Mouse (Mus musculus) midbrain, embryonic 11.5 days (tissue): ENCODE results near the gene Cpt2. TPM values are rescaled to one million over a fixed set of nuclear protein-coding genes. Genes with fewer than 3 reads are reported as not detected.
A peak's percentile ranks its signal among the peaks of the same experiment; 100 is the strongest.

Source experiments
- ATAC-seq: fragments of 200-750 bp; cut with Nextera tagmentation; 2 replicates; pipeline ENCODE4 v1.8.0; 2017; ENCODE audit warnings: moderate TSS enrichment, moderate library complexity; ENCODE audit not compliant: low FRiP score
- DNase-seq: peaks from one replicate; pipeline ENCODE4 v3.0.0; 2015; ENCODE audit warnings: low spot score; ENCODE audit errors: missing footprints
- H3K27ac ChIP-seq: fragments of 300-500 bp; sonication (generic); 2 replicates; pipeline ENCODE4 v1.5.1; 2014; ENCODE audit warnings: low read depth, low read length
- H3K27me3 ChIP-seq: fragments of 300-500 bp; sonication (generic); 2 replicates; pipeline ENCODE4 v1.6.1; 2014; ENCODE audit warnings: mild to moderate bottlenecking, low read length, moderate library complexity, mixed read lengths; ENCODE audit not compliant: control insufficient read depth, insufficient read depth
- H3K36me3 ChIP-seq: fragments of 300-500 bp; sonication (generic); 2 replicates; pipeline ENCODE4 v1.6.1; 2014; ENCODE audit warnings: mild to moderate bottlenecking, low read length, moderate library complexity, mixed read lengths; ENCODE audit not compliant: control insufficient read depth, insufficient read depth
- H3K4me1 ChIP-seq: fragments of 300-500 bp; sonication (generic); 2 replicates; pipeline ENCODE4 v1.6.1; 2014; ENCODE audit warnings: low read length; ENCODE audit not compliant: control insufficient read depth, insufficient read depth
- H3K4me2 ChIP-seq: fragments of 300-500 bp; sonication (generic); 2 replicates; pipeline ENCODE4 v1.6.1; 2014; ENCODE audit warnings: mild to moderate bottlenecking, moderate library complexity
- H3K4me3 ChIP-seq: fragments of 300-500 bp; sonication (generic); 2 replicates; pipeline ENCODE4 v1.5.1; 2014; ENCODE audit warnings: low read depth, low read length
- H3K9ac ChIP-seq: fragments of 300-500 bp; sonication (generic); 2 replicates; pipeline ENCODE4 v1.6.1; 2014; ENCODE audit warnings: low read length
- H3K9me3 ChIP-seq: fragments of 300-500 bp; sonication (generic); 2 replicates; pipeline ENCODE4 v1.6.1; 2016; ENCODE audit warnings: low read length; ENCODE audit not compliant: control insufficient read depth
- WGBS: fragments of 180-500 bp; shearing (Covaris S2); extraction: QIAGEN DNeasy Blood & Tissue Kit; methylation state at CpG from one replicate; pipeline ENCODE4 v1.1.7; 2014; 5-methylcytosine and 5-hydroxymethylcytosine counted together
- polyA plus RNA-seq: library from polyadenylated mRNA; unstranded; fragments of >200 nt; fragmentation: Nextera tagmentation; extraction: Ambion mirVana; gene quantifications from 2 replicates; pipeline ENCODE4 v1.2.1, GENCODE M21; 2014

Gene Cpt2
- 34.2 and 35.5 TPM in 2 replicates for polyA plus RNA-seq

- peak within 1 kb of the TSS; percentile 74 for H3K4me3 ChIP-seq
- no peaks in the 10 kb centered on the region for H3K27me3 ChIP-seq
- H3K9ac ChIP-seq: peak within 1 kb of the TSS; percentile 88
- H3K9me3 ChIP-seq: no peaks in the 10 kb centered on the region
- peak; percentile 98 for ATAC-seq
- no peaks in the 10 kb centered on the region for H3K36me3 ChIP-seq
- peak within 1 kb of the TSS; percentile 25; the same call in 1 of the 2 replicates for H3K27ac ChIP-seq
- WGBS: 2% methylated on average over 38 of the region's 38 CpGs
- peak; percentile 100 for DNase-seq
- peaks cover 13% of the 10 kb centered on the region for H3K4me1 ChIP-seq
- H3K4me2 ChIP-seq: peak within 1 kb of the TSS; percentile 88
Measured at GRCm38 (mm10) chr4:107923145-107923802, at the start of gene Cpt2. Gene Cpt2, minus strand, starts transcription at chr4:107923610.

- WGBS: 96% methylated on average over 1 of the region's 1 CpGs
- Histone ChIP-seq H3K4me3 (no peak overlapping the region), H3K27ac (no peak overlapping the region), H3K36me3 (no peaks in the 10 kb centered on the region), H3K9ac (no peak overlapping the region), H3K4me2 (no peak overlapping the region), H3K9me3 (no peaks in the 10 kb centered on the region), H3K27me3 (no peaks in the 10 kb centered on the region), H3K4me1 (no peaks in the 10 kb centered on the region; the same call in 1 of the 2 replicates)
- ATAC-seq: no peak
- DNase-seq: no peak
Measured at GRCm38 (mm10) chr4:107971162-107971561, 47.8 kb upstream of the Cpt2 start.

GRCm38 (mm10) chr4:107969781-107970180 is 46.4 kb upstream of the Cpt2 start:
- ATAC-seq (no peak), DNase-seq (no peak)
- Histone ChIP-seq H3K4me1 (no peaks in the 10 kb centered on the region; the same call in 1 of the 2 replicates), H3K9me3 (no peaks in the 10 kb centered on the region), H3K4me2 (no peak overlapping the region), H3K9ac (no peak overlapping the region), H3K27ac (no peak overlapping the region), H3K27me3 (no peaks in the 10 kb centered on the region), H3K4me3 (no peak overlapping the region), H3K36me3 (no peaks in the 10 kb centered on the region)

- Histone ChIP-seq H3K9ac (no peak within 1 kb of the TSS), H3K9me3 (no peaks in the 10 kb centered on the region), H3K27me3 (no peaks in the 10 kb centered on the region), H3K4me1 (no peaks in the 10 kb centered on the region; the same call in 1 of the 2 replicates), H3K36me3 (no peaks in the 10 kb centered on the region), H3K4me2 (no peak within 1 kb of the TSS), H3K4me3 (no peak within 1 kb of the TSS), H3K27ac (no peak within 1 kb of the TSS)
- DNase-seq: no peak
- WGBS: 83% methylated on average over 16 of the region's 16 CpGs
- no peak for ATAC-seq
Measured at GRCm38 (mm10) chr4:107967966-107968682, 44.7 kb upstream of the Cpt2 start, which contains the start of gene Slc1a7. Gene Slc1a7, plus strand, starts transcription at chr4:107968332.

- no peak for DNase-seq
- Histone ChIP-seq H3K4me3 (no peak overlapping the region), H3K4me2 (no peak overlapping the region), H3K9ac (no peak overlapping the region), H3K9me3 (no peaks in the 10 kb centered on the region), H3K27me3 (no peaks in the 10 kb centered on the region), H3K4me1 (no peaks in the 10 kb centered on the region; the same call in 1 of the 2 replicates), H3K36me3 (no peaks in the 10 kb centered on the region), H3K27ac (no peak overlapping the region)
- WGBS: 68% methylated on average over 5 of the region's 5 CpGs
- ATAC-seq: no peak
Measured at GRCm38 (mm10) chr4:107966416-107967109, 43.2 kb upstream of the Cpt2 start.

- Histone ChIP-seq H3K27me3 (no peaks in the 10 kb centered on the region), H3K4me2 (no peak overlapping the region), H3K27ac (no peak overlapping the region), H3K4me3 (no peak overlapping the region), H3K9ac (no peak overlapping the region), H3K9me3 (no peaks in the 10 kb centered on the region), H3K36me3 (no peaks in the 10 kb centered on the region), H3K4me1 (no peaks in the 10 kb centered on the region; the same call in 1 of the 2 replicates)
- DNase-seq: no peak
- no peak for ATAC-seq
- WGBS: 94% methylated on average over 2 of the region's 2 CpGs
Measured at GRCm38 (mm10) chr4:107962792-107963191, 39.4 kb upstream of the Cpt2 start.

- ATAC-seq: no peak
- H3K36me3 ChIP-seq: no peaks in the 10 kb centered on the region
- no peak overlapping the region for H3K4me3 ChIP-seq
- no peaks in the 10 kb centered on the region for H3K9me3 ChIP-seq
- 80% methylated on average over 11 of the region's 11 CpGs for WGBS
- DNase-seq: peak; percentile 61
- no peak overlapping the region for H3K27ac ChIP-seq
- no peak overlapping the region for H3K9ac ChIP-seq
- no peaks in the 10 kb centered on the region for H3K27me3 ChIP-seq
- H3K4me1 ChIP-seq: no peaks in the 10 kb centered on the region; the same call in 1 of the 2 replicates
- H3K4me2 ChIP-seq: no peak overlapping the region
Measured at GRCm38 (mm10) chr4:107962044-107962732, 38.8 kb upstream of the Cpt2 start.

- 85% methylated on average over 7 of the region's 7 CpGs for WGBS
- H3K4me2 ChIP-seq: no peak overlapping the region
- H3K9ac ChIP-seq: no peak overlapping the region
- no peaks in the 10 kb centered on the region for H3K4me1 ChIP-seq
- H3K9me3 ChIP-seq: no peaks in the 10 kb centered on the region
- no peaks in the 10 kb centered on the region for H3K36me3 ChIP-seq
- ATAC-seq (no peak), DNase-seq (no peak)
- H3K4me3 ChIP-seq: no peak overlapping the region
- H3K27me3 ChIP-seq: no peaks in the 10 kb centered on the region
- no peak overlapping the region for H3K27ac ChIP-seq
Measured at GRCm38 (mm10) chr4:107958487-107958886, 35.1 kb upstream of the Cpt2 start.
